Mouse (Mus musculus) stomach, adult 2 months (tissue): Measurements from ENCODE around the gene Gm17267. TPM values are rescaled to one million over a fixed set of nuclear protein-coding genes. Genes with fewer than 3 reads are reported as not detected.

Experiments
- polyA plus RNA-seq: library from polyadenylated mRNA; depleted of rRNA; stranded (reverse); fragments of >200 nt; gene quantifications from 2 replicates; pipeline ENCODE4 v1.2.3, GENCODE M21; 2012; rRNA removed

Gm17267 gene
- polyA plus RNA-seq, result not detected in 2 replicates

GRCm38 (mm10) chrX:126017257-126017656 lies at the start of gene Gm17267:
Gm17267 (plus strand) TSS chrX:126017557.

